Mouse (Mus musculus): ENCODE measurements at regions not wholly inside any gene's neighbourhood (a gene's known extent, or its start where the extent isn't known, plus 50 kb on each side); places are given as distances from the start of the nearest gene placed in this dataset.

DNA sequence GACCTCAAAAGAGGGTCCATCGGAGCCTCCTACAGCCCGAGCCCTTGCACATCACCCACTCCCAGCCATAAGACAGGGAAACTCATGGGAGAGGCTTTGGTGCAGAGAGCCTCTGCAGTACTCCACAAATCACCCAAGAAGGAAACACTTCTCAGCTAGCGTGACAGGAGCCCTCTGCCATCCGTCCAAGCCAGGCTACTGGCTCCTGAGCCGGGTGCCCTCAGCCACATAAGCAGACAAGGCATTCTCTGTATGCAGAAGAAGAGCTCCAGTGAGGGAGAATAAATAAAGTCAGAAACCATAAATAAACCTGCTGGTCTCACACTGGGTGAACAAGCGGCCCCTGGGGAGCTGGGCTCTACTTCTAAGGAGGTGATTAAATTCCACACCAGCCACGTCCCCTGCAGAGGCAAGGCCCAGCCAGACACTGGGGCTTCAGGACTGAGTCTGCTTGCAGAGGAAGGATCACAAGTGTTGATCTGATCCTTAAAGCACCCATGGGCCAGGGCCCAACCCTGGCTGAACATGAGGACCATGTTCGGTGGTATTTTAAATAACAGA is 243.0 kb upstream of the Mocs1 start:
- TF ChIP-seq CTCF (IDR thresholded peaks at IDR 0.05), result no peak
- Histone ChIP-seq H3K27me3 (ENCODE audit: insufficient read depth, low read length) (no peaks in the 10 kb centered on the region), H3K27ac (ENCODE audit: low read depth, low read length) (no peak overlapping the region), H3K9me3 (ENCODE audit: low read length) (no peaks in the 10 kb centered on the region), H3K36me3 (ENCODE audit: insufficient read depth, low read length) (no peaks in the 10 kb centered on the region), H3K4me3 (ENCODE audit: low read depth, low read length) (no peak overlapping the region), H3K4me2 (ENCODE audit: low read depth, low read length, poor library complexity, severe bottlenecking) (no peak overlapping the region), H3K9ac (replicated peaks; ENCODE audit: low read length, poor library complexity, severe bottlenecking) (no peak overlapping the region), H3K4me1 (ENCODE audit: insufficient read depth, low read length) (peaks cover under 1% of the 10 kb centered on the region; the same call in 1 of the 2 replicates)
- DNase-seq (ENCODE audit: low spot score), result no peak
- no peak for ATAC-seq (ENCODE audit: low FRiP score)
- WGBS, result 45% methylated on average over 8 of the region's 8 CpGs

DNA sequence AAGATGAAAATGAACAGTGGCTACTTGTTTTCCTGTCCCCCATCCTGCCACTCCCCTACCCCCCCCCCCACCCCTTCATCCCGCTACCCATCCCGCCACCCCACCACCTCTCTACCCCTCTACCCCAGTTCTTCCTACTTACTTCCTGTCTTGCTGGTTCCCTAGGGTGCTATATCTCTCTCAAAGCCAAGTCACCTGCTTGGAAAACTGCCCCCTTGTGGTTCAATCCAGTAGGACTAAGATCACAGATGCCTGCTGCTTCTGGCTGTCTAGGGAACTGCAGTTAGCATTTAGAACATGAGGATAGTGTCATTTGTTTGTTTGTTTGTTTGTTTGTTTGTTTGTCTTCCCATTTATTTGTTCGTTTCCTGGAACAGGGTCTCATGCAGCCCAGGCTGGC is 238.4 kb upstream of the Mocs1 start:
- no peak overlapping the region for H3K4me3 ChIP-seq (ENCODE audit: low read depth, low read length)
- peak; percentile 71 for DNase-seq (ENCODE audit: low spot score)

DNA sequence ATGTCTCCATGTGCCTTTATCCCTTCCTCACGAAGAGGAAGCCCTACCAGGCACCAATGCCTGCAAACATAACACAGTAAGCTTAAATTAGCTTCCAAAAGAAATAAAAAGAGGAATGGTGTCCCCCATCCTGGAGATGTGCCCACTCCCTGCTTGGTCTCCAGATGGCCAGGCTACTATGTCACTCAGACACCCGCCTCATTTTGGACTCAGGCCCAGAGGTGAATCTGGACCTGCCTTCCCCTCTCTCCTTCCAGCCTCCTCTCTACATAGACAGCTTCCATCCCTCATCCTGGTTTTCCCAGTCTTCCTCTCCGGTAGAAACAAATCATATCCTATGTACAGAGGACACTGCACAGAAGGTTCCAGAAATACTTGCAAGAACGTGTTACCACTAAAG is 237.8 kb upstream of the Mocs1 start:
- no peak for TF ChIP-seq CTCF (IDR thresholded peaks at IDR 0.05)
- Histone ChIP-seq H3K27ac (ENCODE audit: low read depth, low read length) (no peak overlapping the region), H3K9ac (replicated peaks; ENCODE audit: low read length, poor library complexity, severe bottlenecking) (no peak overlapping the region), H3K4me1 (ENCODE audit: insufficient read depth, low read length) (no peaks in the 10 kb centered on the region), H3K4me3 (ENCODE audit: low read depth, low read length) (no peak overlapping the region), H3K9me3 (ENCODE audit: low read length) (no peaks in the 10 kb centered on the region), H3K36me3 (ENCODE audit: insufficient read depth, low read length) (no peaks in the 10 kb centered on the region), H3K4me2 (ENCODE audit: low read depth, low read length, poor library complexity, severe bottlenecking) (no peak overlapping the region), H3K27me3 (ENCODE audit: insufficient read depth, low read length) (no peaks in the 10 kb centered on the region)
- WGBS, result 82% methylated on average over 4 of the region's 4 CpGs
- DNase-seq (ENCODE audit: low spot score) (peak; percentile 81), ATAC-seq (ENCODE audit: low FRiP score) (no peak)

More for the DNA sequence above, 238.4 kb upstream of the Mocs1 start:
- 67% methylated on average over 3 of the region's 3 CpGs for WGBS
- H3K9ac ChIP-seq (replicated peaks; ENCODE audit: low read length, poor library complexity, severe bottlenecking), result no peak overlapping the region
- no peaks in the 10 kb centered on the region for H3K36me3 ChIP-seq (ENCODE audit: insufficient read depth, low read length)
- ATAC-seq (ENCODE audit: low FRiP score), result peak; percentile 53; the same call in 1 of the 2 replicates
- peak; percentile 89 for TF ChIP-seq CTCF (IDR thresholded peaks at IDR 0.05)
- no peaks in the 10 kb centered on the region for H3K27me3 ChIP-seq (ENCODE audit: insufficient read depth, low read length)
- no peak overlapping the region for H3K27ac ChIP-seq (ENCODE audit: low read depth, low read length)
- H3K9me3 ChIP-seq (ENCODE audit: low read length), result no peaks in the 10 kb centered on the region
- H3K4me2 ChIP-seq (ENCODE audit: low read depth, low read length, poor library complexity, severe bottlenecking), result no peak overlapping the region
- no peaks in the 10 kb centered on the region for H3K4me1 ChIP-seq (ENCODE audit: insufficient read depth, low read length)

DNA sequence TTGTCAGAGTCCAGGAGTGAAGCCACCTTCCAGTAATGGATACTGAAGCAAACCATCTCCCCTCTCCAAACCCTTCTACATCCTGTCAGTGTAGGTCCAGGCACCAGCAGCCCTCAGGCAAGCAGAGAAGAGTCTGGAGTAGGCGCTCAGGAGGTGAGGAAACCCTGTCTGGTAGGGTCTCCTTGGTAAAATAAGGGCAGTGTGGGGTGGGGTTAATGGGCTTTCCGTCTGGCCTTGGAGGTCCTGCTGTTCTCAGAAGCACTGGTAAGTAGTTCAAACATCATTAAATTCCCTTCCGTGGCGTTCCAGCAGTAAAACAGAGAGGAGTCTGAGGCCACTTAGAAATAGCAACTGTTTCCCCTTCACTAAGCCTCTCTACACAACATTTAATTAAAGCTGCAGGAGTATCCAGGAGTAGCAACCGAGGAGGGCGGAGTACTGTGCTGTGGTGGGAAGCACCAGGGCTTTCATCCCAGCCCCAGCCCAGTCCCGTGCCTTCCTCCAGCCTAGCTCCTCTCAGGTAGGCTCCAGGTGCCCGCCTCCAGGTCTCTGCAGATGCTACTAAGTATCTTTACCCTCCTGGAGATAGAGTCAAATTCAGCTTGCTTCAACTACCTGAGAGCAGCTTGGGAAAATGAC is 232.0 kb upstream of the Mocs1 start:
- no peaks in the 10 kb centered on the region for H3K36me3 ChIP-seq (ENCODE audit: insufficient read depth, low read length)
- no peak overlapping the region for H3K9ac ChIP-seq (replicated peaks; ENCODE audit: low read length, poor library complexity, severe bottlenecking)
- H3K27me3 ChIP-seq (ENCODE audit: insufficient read depth, low read length), result no peaks in the 10 kb centered on the region
- no peak for ATAC-seq (ENCODE audit: low FRiP score)
- no peak for TF ChIP-seq CTCF (IDR thresholded peaks at IDR 0.05)
- no peak for DNase-seq (ENCODE audit: low spot score)
- 0 out of 2 replicates have a peak, but pooled peaks cover 11% of the 10 kb centered on the region for H3K9me3 ChIP-seq (ENCODE audit: low read length)
- WGBS, result 71% methylated on average over 8 of the region's 8 CpGs
- no peak overlapping the region for H3K4me2 ChIP-seq (ENCODE audit: low read depth, low read length, poor library complexity, severe bottlenecking)
- no peak overlapping the region for H3K4me3 ChIP-seq (ENCODE audit: low read depth, low read length)
- H3K4me1 ChIP-seq (ENCODE audit: insufficient read depth, low read length), result no peaks in the 10 kb centered on the region
- H3K27ac ChIP-seq (ENCODE audit: low read depth, low read length), result no peak overlapping the region

DNA sequence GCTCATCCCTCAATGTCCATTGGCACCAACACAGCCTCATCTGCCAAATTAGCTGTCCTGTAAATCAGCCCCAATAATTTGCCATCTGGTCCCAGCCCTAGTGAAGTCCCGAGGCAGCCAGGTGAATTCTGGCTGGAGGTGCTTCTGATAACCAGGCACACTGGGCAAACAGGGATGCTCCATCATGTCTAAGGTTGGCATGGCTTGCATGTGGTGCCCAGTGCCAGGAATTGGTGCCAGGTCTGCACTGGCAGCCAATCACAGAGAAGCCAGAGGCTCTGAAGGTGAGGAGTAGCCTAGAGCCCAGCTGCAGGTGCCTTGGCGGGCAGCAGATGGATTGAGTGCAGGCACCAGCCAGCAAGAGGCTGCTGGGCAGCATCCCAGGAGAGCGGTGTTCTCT is 226.7 kb upstream of the Mocs1 start:
- no peak overlapping the region for H3K4me3 ChIP-seq (ENCODE audit: low read depth, low read length)
- ATAC-seq (ENCODE audit: low FRiP score) (no peak), DNase-seq (ENCODE audit: low spot score) (peak; percentile 66)

DNA sequence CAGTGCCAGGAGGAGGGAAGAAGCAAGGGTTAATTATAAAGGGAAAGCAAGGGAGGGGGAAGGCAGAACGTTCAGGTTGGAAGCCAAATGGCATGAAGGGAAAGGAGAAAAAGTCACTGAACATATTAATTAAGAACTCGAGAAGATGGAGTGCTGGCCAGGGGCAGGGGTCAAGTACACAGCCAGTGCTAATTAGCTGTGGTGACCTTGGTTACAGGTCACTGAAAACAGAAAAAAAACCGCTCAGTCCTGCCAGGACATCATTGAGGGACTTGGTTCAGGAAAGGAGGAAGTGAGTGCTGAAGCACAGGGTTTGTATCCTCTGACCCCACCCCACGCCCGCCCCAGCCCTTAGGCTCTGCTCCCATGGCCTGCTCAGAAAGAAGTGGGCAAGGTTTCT is 223.1 kb upstream of the Mocs1 start:
- H3K27me3 ChIP-seq (ENCODE audit: insufficient read depth, low read length), result no peaks in the 10 kb centered on the region
- H3K9me3 ChIP-seq (ENCODE audit: low read length), result 0 out of 2 replicates have a peak, but pooled peaks cover 5% of the 10 kb centered on the region
- DNase-seq (ENCODE audit: low spot score) (no peak), ATAC-seq (ENCODE audit: low FRiP score) (no peak)
- H3K4me2 ChIP-seq (ENCODE audit: low read depth, low read length, poor library complexity, severe bottlenecking), result no peak overlapping the region
- no peak overlapping the region for H3K4me3 ChIP-seq (ENCODE audit: low read depth, low read length)
- H3K27ac ChIP-seq (ENCODE audit: low read depth, low read length), result no peak overlapping the region
- no peaks in the 10 kb centered on the region for H3K4me1 ChIP-seq (ENCODE audit: insufficient read depth, low read length)
- no peak for TF ChIP-seq CTCF (IDR thresholded peaks at IDR 0.05)
- H3K9ac ChIP-seq (replicated peaks; ENCODE audit: low read length, poor library complexity, severe bottlenecking), result no peak overlapping the region
- no peaks in the 10 kb centered on the region for H3K36me3 ChIP-seq (ENCODE audit: insufficient read depth, low read length)
- 29% methylated on average over 5 of the region's 5 CpGs for WGBS

More for the DNA sequence above, 226.7 kb upstream of the Mocs1 start:
- Histone ChIP-seq H3K9me3 (ENCODE audit: low read length) (0 out of 2 replicates have a peak, but pooled peaks cover 11% of the 10 kb centered on the region), H3K27me3 (ENCODE audit: insufficient read depth, low read length) (no peaks in the 10 kb centered on the region), H3K9ac (replicated peaks; ENCODE audit: low read length, poor library complexity, severe bottlenecking) (no peak overlapping the region), H3K4me2 (ENCODE audit: low read depth, low read length, poor library complexity, severe bottlenecking) (no peak overlapping the region), H3K27ac (ENCODE audit: low read depth, low read length) (no peak overlapping the region), H3K36me3 (ENCODE audit: insufficient read depth, low read length) (no peaks in the 10 kb centered on the region), H3K4me1 (ENCODE audit: insufficient read depth, low read length) (no peaks in the 10 kb centered on the region)
- WGBS, result 94% methylated on average over 3 of the region's 3 CpGs
- no peak for TF ChIP-seq CTCF (IDR thresholded peaks at IDR 0.05)
